Mouse (Mus musculus) natural killer cell, adult 2 months (primary cell): Measurements from ENCODE around the gene Pip5k1c.

Experiments
- DNase-seq, 2 experiments: peaks; one replicate each; pipeline ENCODE4 v3.0.0; 2022; ENCODE audit warnings: low spot score in 2 of 2

Pip5k1c gene

GRCm38 (mm10) chr10:81284189-81284588, 8.6 kb upstream of the Pip5k1c start:
- DNase-seq, result no peak

GRCm38 (mm10) chr10:81284719-81285118, 8.0 kb upstream of the Pip5k1c start:
- no peak for DNase-seq

DNA sequence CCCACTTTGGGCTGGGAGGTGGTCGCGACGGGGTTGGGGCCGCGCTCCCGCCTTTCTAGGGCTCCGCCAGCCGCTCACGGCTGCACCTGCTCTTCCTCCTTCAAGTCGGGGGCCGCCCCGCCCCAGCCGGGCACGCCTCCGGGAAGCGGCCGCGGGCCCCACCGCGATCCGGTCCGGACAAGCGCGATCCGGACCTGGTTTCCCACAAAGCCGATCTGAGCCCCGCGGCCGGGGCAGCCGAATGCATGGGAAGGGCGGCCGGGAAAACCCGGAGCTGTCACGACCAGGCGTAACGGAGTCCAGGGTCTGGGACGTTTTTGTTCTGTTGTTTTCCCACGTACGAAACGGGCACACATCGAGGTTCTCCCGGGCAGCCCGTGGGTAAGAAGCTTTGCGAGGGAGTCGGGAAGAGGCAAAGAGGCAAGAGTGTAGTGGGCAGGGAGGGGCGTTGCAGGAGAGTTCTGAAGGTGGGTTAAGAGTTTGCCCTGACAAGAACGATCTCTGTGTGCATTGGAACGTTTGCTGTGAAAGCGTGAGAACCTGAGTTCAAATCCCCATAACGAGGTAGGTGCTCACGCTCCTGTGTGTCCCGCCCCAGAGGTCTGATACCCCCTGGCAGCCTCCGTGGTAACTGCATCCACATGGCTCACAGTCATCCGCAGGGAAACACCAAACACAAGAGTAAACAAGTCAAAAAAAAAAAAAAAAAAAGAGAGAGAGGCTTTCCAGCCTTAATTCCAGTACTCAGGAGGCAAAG, 6.9 kb upstream of the Pip5k1c start:
- DNase-seq, result peak; percentile 64 to 86

- DNase-seq, result no peak
These were observed 6.2 kb upstream of the Pip5k1c start for GRCm38 (mm10) chr10:81286586-81286985.

DNA sequence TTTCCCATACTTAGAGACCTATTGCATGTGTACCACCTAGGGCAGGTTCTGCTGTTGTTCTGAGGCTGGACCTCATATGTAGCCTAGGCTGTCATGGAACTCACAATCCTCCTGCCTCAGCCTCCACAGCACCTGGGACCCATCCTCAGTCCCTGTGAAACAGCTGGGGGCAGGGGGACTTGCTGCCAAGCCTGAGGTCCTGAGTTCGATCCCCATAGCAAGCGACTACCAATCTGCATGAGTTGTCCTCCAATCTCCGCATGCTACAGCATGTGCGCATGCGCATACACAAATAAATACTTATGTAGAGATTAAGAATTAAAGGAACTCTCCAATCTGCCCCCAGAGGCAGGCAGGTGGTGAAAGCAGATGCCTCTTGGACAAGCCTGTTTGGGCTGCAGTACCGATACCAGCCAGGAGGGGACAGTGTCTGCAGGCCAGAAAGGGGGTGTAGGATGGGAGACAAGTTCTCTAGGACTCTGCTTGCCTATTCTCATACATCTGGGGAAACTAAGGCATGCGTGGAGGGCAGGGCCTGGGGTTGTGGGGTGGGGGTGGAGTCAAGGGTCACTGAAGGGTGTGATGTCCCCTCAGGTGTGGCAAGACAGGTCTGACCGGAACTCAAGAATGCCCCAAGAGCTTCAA, 5.1 kb upstream of the Pip5k1c start:
- peak; percentile 65 to 83 for DNase-seq

DNA sequence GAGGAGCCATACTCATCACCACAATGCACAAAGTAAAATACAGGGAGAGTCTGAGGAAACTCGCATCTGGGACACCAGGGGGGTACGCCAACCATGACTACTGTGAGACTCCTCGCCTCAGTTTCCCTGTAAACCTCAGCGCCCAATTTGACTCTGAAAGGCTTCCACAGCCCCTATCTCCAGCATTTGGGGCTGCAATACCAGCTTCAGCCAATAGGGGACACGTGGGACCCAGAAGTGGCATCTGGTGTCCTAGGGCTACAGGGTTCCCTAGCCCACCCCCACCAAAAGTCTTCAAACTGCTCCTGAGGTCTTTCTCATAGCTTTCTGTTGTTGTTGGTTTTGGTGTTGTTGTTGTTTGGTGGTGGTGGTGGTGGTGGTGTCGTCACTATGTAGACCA, 4.2 kb upstream of the Pip5k1c start:
- DNase-seq, result peak in 1 of 2 experiments; percentile 60

DNA sequence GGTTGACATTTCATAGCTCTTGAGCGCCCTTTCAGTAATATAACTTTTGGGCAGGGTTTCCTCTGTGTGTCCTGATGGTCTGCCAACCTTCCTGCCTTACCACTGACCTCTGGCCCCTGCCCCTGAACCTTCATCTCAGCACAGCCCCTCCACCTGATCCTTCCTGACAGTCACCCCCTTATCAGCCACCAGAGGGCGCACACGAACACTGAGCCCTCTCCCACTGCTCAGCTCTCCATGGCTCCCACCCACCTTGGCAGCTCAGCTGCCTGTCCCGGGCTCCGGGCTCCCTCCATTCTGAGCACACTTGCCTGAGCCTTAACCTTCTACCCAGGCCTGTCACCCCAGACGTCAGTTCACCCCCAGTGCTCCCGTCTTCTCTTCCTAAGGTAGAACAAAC, 3.5 kb upstream of the Pip5k1c start:
- peak; percentile 46 to 67 for DNase-seq

DNA sequence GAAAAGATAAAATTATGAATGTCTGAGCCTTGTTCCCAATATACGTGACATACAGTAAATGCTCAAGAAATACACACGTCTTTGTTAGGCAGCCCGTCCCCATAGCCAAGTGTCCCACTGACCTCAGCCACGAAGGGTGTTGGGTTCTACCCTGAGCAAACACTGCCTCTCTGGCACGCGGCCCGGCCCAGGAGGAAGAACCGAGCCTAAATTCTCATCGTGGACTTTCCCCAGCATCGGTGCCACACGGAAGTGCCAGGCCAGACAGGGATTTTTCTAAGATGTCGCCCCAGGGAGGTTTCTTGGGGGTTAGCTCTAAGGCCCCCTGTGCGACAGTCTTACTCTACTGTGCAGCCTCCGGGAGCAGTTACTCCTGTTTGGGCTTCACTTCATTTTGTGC, 3.0 kb upstream of the Pip5k1c start:
- DNase-seq, result no peak

DNA sequence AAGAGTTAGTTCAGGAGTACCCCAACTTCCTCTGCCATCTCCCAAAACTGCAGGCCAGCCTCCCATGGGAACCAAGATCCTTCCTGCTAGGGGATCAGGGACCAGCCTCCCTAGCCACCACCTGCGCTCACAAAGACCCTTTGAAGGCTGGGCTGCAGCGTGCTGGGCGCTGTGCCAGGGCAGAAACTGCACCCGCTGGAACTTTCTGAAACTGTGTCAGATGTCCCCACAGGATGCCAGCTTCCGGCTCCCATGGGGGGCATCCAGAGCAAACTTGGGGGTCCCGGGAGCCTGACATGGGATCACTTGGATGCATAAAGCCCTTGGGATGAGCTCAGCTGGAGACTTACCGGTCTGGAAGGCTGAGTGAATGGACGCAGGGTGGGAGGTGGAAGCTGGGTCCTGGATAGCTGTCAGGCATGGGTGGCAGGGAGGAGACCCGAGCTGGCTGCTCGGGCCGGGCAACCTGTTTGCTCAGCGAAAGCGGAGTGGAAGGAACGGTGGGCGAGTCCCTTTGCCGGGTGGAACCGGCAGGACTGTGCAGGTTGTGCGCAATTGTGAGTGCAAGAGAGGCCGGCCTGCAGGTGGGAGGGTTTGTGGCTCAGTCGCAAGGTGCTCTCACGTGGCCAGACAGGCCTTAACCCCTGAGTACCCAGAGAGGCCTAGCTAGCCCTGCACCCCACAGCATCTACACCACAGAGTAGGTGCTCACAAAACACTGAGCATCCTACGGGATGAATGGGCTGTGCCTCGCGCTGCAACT, 1.9 kb upstream of the Pip5k1c start:
- peak in 1 of 2 experiments; percentile 27 for DNase-seq

DNA sequence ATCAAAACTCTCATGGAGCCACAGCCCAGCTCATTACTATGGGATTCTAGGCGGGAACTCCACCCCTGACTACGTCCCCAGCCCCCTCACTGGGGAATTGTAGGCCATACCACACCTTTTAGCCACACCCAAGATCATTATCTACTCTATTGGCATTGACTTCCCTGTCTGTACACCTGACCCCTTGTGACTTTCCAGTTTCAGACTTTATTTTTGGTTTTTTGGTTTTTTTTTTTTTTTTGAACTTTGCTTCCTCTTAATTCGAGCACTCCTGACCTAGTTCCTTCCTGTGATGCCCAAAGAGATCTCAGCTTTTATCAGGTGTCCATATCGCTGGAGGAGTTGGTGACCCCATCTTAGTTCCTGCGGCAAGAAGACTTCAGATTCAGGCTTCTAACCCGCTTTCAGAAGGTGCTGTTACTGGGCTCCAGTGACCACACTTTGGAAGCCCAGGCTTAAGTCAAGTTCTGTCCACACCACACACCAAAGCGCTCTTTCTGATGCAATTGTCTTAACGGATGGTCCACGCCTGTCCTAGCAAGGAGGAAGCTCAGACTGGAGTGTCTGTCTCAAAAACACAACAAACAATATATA, 1.2 kb upstream of the Pip5k1c start, which contains the start of gene Tjp3:
TSS of gene Tjp3 (minus strand) at position 71 of the 594 bp plus-strand sequence.
- DNase-seq, result no peak

GRCm38 (mm10) chr10:81293334-81294030, 719 bp downstream of the Pip5k1c start:
- no peak for DNase-seq

DNA sequence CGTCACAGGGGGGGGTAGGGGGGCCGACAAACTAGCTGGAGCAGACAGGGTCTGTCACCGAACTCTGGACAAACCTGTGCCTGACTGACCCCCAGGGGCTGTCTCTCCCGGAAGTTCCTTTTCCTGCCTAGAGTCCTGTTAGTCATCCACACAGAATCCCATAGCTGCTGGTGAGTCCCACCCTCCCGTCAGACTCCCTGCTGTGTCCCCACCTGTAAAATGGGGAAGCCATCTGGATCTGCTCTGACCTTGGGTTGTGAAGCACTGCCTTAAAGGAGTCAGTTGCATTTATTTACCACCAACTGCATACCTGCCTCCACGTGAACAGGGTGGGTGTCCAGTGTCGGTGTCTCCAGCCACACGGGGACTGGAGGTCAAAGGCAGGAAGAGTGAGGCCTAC, 1.7 kb downstream of the Pip5k1c start:
- no peak for DNase-seq

- DNase-seq, result no peak
These were observed 2.4 kb downstream of the Pip5k1c start for GRCm38 (mm10) chr10:81295185-81295584.

DNA sequence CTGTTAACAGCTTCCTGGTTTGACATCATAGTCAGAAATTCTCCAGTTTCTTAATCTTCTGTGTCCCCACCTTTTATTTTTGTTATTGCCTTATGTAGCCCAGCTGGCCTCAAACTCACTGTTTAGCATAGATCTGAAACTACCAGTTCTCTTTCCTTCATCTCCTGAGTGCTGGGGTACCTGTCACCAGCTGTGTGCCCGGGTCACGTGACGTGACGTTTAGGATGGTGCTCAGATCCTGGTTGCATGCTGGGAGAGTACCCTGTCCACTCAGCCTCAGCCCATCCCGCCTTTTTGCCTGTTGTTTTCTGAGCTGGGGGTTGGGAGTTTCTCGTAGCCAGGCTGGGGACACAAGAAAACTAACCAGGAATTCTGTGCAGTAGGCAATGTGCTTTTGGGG, 4.5 kb downstream of the Pip5k1c start:
- peak in 1 of 2 experiments; percentile 68 for DNase-seq

GRCm38 (mm10) chr10:81297845-81298244, 5.1 kb downstream of the Pip5k1c start:
- peak; percentile 86 to 87 for DNase-seq

DNA sequence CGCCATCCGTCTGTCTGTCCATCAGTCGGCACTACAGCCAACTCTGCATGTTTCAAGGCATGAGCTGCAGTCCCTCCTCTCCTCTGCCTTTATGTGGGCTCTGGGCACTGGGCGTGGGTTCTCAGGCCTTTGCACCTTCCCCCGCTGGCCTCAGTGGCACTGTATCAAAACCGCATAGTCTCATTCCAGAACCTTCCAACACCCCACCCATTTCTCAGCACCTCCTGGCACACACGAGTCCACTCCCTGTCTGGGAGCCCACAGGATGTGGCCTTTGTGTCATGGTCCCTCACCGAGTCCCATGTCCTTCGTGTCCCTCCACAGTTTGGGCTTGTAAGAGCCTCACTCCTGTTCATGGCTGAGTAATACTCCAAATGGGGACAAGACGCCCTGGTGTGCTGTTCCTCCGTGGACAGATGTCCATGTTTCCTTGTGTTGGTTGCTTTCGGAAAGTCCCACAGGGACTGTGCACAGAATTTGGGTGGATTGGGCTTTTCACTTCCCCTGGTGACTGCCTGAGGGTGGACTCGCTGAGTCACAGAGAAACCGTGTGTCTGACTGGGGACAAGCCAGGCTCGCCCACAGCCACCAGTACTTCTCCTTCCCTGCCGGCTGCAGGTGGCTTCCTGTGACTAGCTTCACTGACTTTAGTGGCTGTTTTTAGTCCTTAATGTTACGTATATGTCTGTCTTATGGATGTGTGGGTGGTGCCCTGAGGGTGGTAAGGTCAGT, 5.8 kb downstream of the Pip5k1c start:
- DNase-seq, result peak; percentile 70 to 84

DNA sequence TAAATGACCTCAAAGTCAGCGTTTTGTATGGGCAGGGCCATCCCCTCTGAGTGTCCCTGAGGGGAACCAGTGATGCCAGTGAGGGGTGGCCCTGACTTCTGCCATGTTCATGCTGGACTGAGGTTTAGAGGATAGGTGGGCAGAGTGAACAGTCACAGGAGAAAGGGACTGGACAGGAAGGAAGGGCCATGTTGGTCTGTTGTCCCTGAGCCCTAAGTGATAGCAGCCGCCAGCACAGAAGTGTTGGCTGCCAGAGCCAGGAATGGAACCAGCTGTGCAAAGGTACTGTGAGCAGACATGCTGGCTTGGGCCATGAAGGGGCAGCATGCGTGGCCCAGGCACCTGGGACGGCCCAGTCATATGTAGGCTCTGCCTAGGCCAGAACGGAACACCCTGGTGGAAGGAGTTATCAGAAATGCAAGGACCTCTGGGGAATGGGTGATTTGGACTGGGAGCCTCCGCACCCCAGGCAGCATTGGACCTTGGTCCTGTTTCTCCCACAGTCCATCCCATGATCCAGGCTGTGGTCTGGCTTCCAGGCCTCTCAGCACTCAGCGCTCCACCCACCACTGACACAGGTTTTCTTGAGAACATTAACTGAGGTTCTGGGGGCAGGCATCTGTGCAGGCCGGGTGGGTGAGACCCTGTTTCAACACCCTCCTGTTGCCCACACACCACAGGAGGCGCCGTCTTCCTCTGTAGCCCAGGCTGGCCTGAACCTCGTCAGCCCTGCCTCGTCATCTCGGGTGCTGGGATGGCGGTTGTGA, 7.0 kb downstream of the Pip5k1c start:
- no peak for DNase-seq

GRCm38 (mm10) chr10:81300352-81300907, 7.7 kb downstream of the Pip5k1c start:
- DNase-seq, result no peak

- DNase-seq, result peak in 1 of 2 experiments; percentile 20
These were observed 8.6 kb downstream of the Pip5k1c start for GRCm38 (mm10) chr10:81301321-81301720.

- no peak for DNase-seq
These were observed 9.5 kb downstream of the Pip5k1c start for GRCm38 (mm10) chr10:81302288-81302687.
